Mouse (Mus musculus): ENCODE measurements around the gene Dlst. TPM values are rescaled to one million over a fixed set of nuclear protein-coding genes. Genes with fewer than 3 reads are reported as not detected.

Dlst gene
- polyA plus RNA-seq, 1 experiment from 2014 or later, result 80.1 TPM

- 97% methylated on average over 16 of the region's 16 CpGs for WGBS (ENCODE audit: missing documents)
- no peaks in the 10 kb centered on the region for H3K79me2 ChIP-seq (ENCODE audit: inconsistent target)
- no peaks in the 10 kb centered on the region for H3K36me3 ChIP-seq (ENCODE audit: inconsistent target)
- H3K27ac ChIP-seq, result no peak overlapping the region
- no peak overlapping the region for H3K4me3 ChIP-seq (ENCODE audit: inconsistent target)
These were observed 64.5 kb downstream of the Dlst start for GRCm38 (mm10) chr12:85175087-85175675.

GRCm38 (mm10) chr12:85175926-85176845 is 65.6 kb downstream of the Dlst start:
- Histone ChIP-seq H3K4me3 (ENCODE audit: inconsistent target) (no peak overlapping the region), H3K79me2 (ENCODE audit: inconsistent target) (no peaks in the 10 kb centered on the region), H3K36me3 (ENCODE audit: inconsistent target) (no peaks in the 10 kb centered on the region), H3K27ac (no peak overlapping the region)
- WGBS (ENCODE audit: missing documents), result 88% methylated on average over 11 of the region's 11 CpGs

- 2% methylated on average over 32 of the region's 32 CpGs for WGBS (ENCODE audit: missing documents)
- H3K36me3 ChIP-seq (ENCODE audit: inconsistent target), result no peaks in the 10 kb centered on the region
- no peaks in the 10 kb centered on the region for H3K79me2 ChIP-seq (ENCODE audit: inconsistent target)
- H3K27ac ChIP-seq, result no peak overlapping the region
- H3K4me3 ChIP-seq (ENCODE audit: inconsistent target), result no peak overlapping the region
These were observed 66.4 kb downstream of the Dlst start for GRCm38 (mm10) chr12:85176846-85177523.

GRCm38 (mm10) chr12:85177740-85178239 is 67.2 kb downstream of the Dlst start, which contains the start of gene Pgf:
TSS of gene Pgf (minus strand) at chr12:85177790.
- WGBS (ENCODE audit: missing documents), result 40% methylated on average over 10 of the region's 10 CpGs
- no peaks in the 10 kb centered on the region for H3K36me3 ChIP-seq (ENCODE audit: inconsistent target)

GRCm38 (mm10) chr12:85178294-85178693 is 67.7 kb downstream of the Dlst start:
- 85% methylated on average over 2 of the region's 2 CpGs for WGBS (ENCODE audit: missing documents)
- Histone ChIP-seq H3K4me3 (ENCODE audit: inconsistent target) (no peak overlapping the region), H3K27ac (no peak overlapping the region), H3K79me2 (ENCODE audit: inconsistent target) (no peaks in the 10 kb centered on the region), H3K36me3 (ENCODE audit: inconsistent target) (no peaks in the 10 kb centered on the region)

More at GRCm38 (mm10) chr12:85177740-85178239, 67.2 kb downstream of the Dlst start, which contains the start of gene Pgf:
- Histone ChIP-seq H3K79me2 (ENCODE audit: inconsistent target) (no peaks in the 10 kb centered on the region), H3K4me3 (ENCODE audit: inconsistent target) (no peak within 1 kb of the TSS), H3K27ac (no peak within 1 kb of the TSS)

GRCm38 (mm10) chr12:85181475-85182344 is 71.1 kb downstream of the Dlst start:
- no peaks in the 10 kb centered on the region for H3K79me2 ChIP-seq (ENCODE audit: inconsistent target)
- 60% methylated on average over 16 of the region's 17 CpGs for WGBS (ENCODE audit: missing documents)
- H3K36me3 ChIP-seq (ENCODE audit: inconsistent target), result no peaks in the 10 kb centered on the region

GRCm38 (mm10) chr12:85182345-85182643 is 71.7 kb downstream of the Dlst start:
- no peak overlapping the region for H3K4me3 ChIP-seq (ENCODE audit: inconsistent target)
- 48% methylated on average over 8 of the region's 8 CpGs for WGBS (ENCODE audit: missing documents)
- no peaks in the 10 kb centered on the region for H3K79me2 ChIP-seq (ENCODE audit: inconsistent target)
- H3K36me3 ChIP-seq (ENCODE audit: inconsistent target), result no peaks in the 10 kb centered on the region
- no peak overlapping the region for H3K27ac ChIP-seq

More at GRCm38 (mm10) chr12:85181475-85182344, 71.1 kb downstream of the Dlst start:
- Histone ChIP-seq H3K27ac (no peak overlapping the region), H3K4me3 (ENCODE audit: inconsistent target) (no peak overlapping the region)

GRCm38 (mm10) chr12:85182898-85183297 is 72.3 kb downstream of the Dlst start:
- Histone ChIP-seq H3K79me2 (ENCODE audit: inconsistent target) (no peaks in the 10 kb centered on the region), H3K36me3 (ENCODE audit: inconsistent target) (no peaks in the 10 kb centered on the region), H3K27ac (no peak overlapping the region), H3K4me3 (ENCODE audit: inconsistent target) (no peak overlapping the region)
- 16% methylated on average over 5 of the region's 5 CpGs for WGBS (ENCODE audit: missing documents)

- no peaks in the 10 kb centered on the region for H3K36me3 ChIP-seq (ENCODE audit: inconsistent target)
- H3K27ac ChIP-seq, result no peak overlapping the region
- WGBS (ENCODE audit: missing documents), result 78% methylated on average over 5 of the region's 5 CpGs
- H3K4me3 ChIP-seq (ENCODE audit: inconsistent target), result no peak overlapping the region
- H3K79me2 ChIP-seq (ENCODE audit: inconsistent target), result no peaks in the 10 kb centered on the region
These were observed 73.5 kb downstream of the Dlst start for GRCm38 (mm10) chr12:85184118-85184517.

Other genes with a start within 250 kb of the Dlst start
- 0.07 to 0.25 TPM (median 0.21 TPM) in 3 replicates for gene Ltbp2, start 234.3 kb upstream of the Dlst start, polyA plus RNA-seq (2018)
- 65.9 to 92.0 TPM (median 76.0 TPM) in 3 replicates for gene Fcf1, start 139.9 kb upstream of the Dlst start, polyA plus RNA-seq (2018)
- gene Arel1, start 139.9 kb upstream of the Dlst start, polyA plus RNA-seq (2018), result 27.2 to 51.0 TPM (median 30.2 TPM) in 3 replicates
- 23.7 to 43.8 TPM (median 27.2 TPM) in 3 replicates for gene Ylpm1, start 114.5 kb upstream of the Dlst start, polyA plus RNA-seq (2018)
- gene Prox2, start 74 bp upstream of the Dlst start, polyA plus RNA-seq (2018), result 0.88 to 1.8 TPM (median 1.3 TPM) in 3 replicates
- gene Rps6kl1, start 40.4 kb downstream of the Dlst start, polyA plus RNA-seq (2018), result not detected in 3 replicates
- gene Pgf, start 67.0 kb downstream of the Dlst start, polyA plus RNA-seq (2018), result 0.11 to 0.37 TPM (median 0.35 TPM) in 3 replicates
- 52.7 to 95.7 TPM (median 56.1 TPM) in 3 replicates for gene Eif2b2, start 108.6 kb downstream of the Dlst start, polyA plus RNA-seq (2018)
- gene Mlh3, start 159.8 kb downstream of the Dlst start, polyA plus RNA-seq (2018), result 6.8 to 8.1 TPM (median 7.4 TPM) in 3 replicates
- gene Acyp1, start 177.6 kb downstream of the Dlst start, polyA plus RNA-seq (2018), result 16.2 to 19.5 TPM (median 17.8 TPM) in 3 replicates
- not detected in 3 replicates for gene Zc2hc1c, start 177.8 kb downstream of the Dlst start, polyA plus RNA-seq (2018)
- gene Nek9, start 228.5 kb downstream of the Dlst start, polyA plus RNA-seq (2018), result 40.7 to 65.1 TPM (median 55.7 TPM) in 3 replicates

Measured in macrophage (primary cell).